ENCODE assay signal across 8 mouse cellular contexts in genomic region chr1:136683061-136683531, GRCm38 (mm10). TPM values are rescaled to one million over a fixed set of nuclear protein-coding genes. Genes with fewer than 3 reads are reported as not detected.
A peak's percentile ranks its signal among the peaks of the same experiment; 100 is the strongest.
DNase-seq lines count a peak whose midpoint lies in the region.

No protein-coding gene starts in this region.

- peak; percentile 67 for DNase-seq in urinary bladder, postnatal 25 days (ENCODE audit: low spot score)
- DNase-seq in urinary bladder, adult 2 months (ENCODE audit: low spot score): no peak
- peak; percentile 70 to 79 for DNase-seq in gastrocnemius, adult 8-10 months (ENCODE audit: low spot score in 2 of 2)
- DNase-seq in kidney, postnatal 25 days: peak; percentile 69 to 71
- peak; percentile 39 to 50 for DNase-seq in right cerebral cortex, postnatal 36 days (ENCODE audit: low spot score in 2 of 2)
- DNase-seq in layer of hippocampus, postnatal 36 days: no peak
- no peak for DNase-seq in layer of hippocampus, adult 18-20 months (ENCODE audit: low spot score in 2 of 2)
- no peak for DNase-seq in embryo, embryonic 11 days

RNA-seq across cellular contexts. Expression of gene Zfp281, which starts 58.4 kb away (rescaled TPM):
- polyA plus RNA-seq in urinary bladder, adult 2 months (2012; rRNA removed): 8.5 and 11.4 TPM in 2 replicates
- total RNA-seq in gastrocnemius, adult 8-10 months (2022): 10 to 100 TPM in 1 of 4 experiments, 1 to 10 TPM in 3; 7.5 to 12.3 (median 9.4) TPM
- total RNA-seq in layer of hippocampus, postnatal 36 days (2021): 10 to 100 TPM; 33.3 to 34.5 TPM
- 10 to 100 TPM; 33.1 to 36.0 TPM for total RNA-seq in layer of hippocampus, adult 18-20 months (2021)

Comparison
In these comparisons a context has a peak if more than half of its experiments do, and no peak if none do; other contexts are left out.
1. DNase-seq: peak in urinary bladder, postnatal 25 days (single experiment), gastrocnemius, adult 8-10 months (2 of 2), kidney, postnatal 25 days (2 of 2) and right cerebral cortex, postnatal 36 days (2 of 2); none in urinary bladder, adult 2 months (single experiment), layer of hippocampus, postnatal 36 days (0 of 2), layer of hippocampus, adult 18-20 months (0 of 2) and embryo, embryonic 11 days (single experiment).